Comparison of ENCODE assay signal across 3 mouse cellular contexts in the genomic region with DNA sequence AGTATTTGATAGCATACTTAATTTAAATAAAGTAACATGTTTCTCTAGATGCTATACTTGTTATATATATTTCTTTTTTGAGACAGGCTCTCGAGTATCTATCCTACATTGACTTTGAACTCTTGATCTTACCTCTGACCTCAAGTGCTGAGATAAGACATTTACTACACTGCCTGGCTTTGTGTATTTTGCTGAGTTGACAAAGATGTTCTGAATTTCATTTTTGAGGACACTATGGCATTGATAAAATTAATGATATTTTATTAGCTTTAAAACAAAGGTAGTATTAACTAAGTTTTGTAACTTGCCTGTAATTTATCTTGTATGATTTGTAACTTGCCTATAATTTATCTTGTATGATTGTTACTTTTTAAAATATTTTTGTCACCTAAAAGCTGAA.
TF ChIP-seq lines count a peak whose summit lies in the region.

No protein-coding gene starts in this region.

TF ChIP-seq in CH12.LX, 34 proteins besides CTCF, POLR2A, EP300 and RAD21:
- peak; percentile 54; the same call in 1 of the 2 replicates for TF ChIP-seq MAFK (IDR thresholded peaks at IDR 0.05; ENCODE audit: insufficient replicate concordance, low read length)
- TF ChIP-seq POLR2AphosphoS2 (IDR thresholded peaks at IDR 0.05; ENCODE audit: low read depth, low read length): no peak

TF ChIP-seq in ES-E14, 5 proteins besides CTCF, POLR2A, EP300 and RAD21:
- TF ChIP-seq CHD2 (IDR thresholded peaks at IDR 0.05; ENCODE audit: low read depth, low read length) (no peak), MAFK (IDR thresholded peaks at IDR 0.05; ENCODE audit: insufficient read depth, low read depth, low read length) (peak; percentile 49; the same call in 1 of the 2 replicates)

TF ChIP-seq in MEL, 35 proteins besides CTCF, POLR2A, EP300 and RAD21:
- no peak for TF ChIP-seq CHD1 (IDR thresholded peaks at IDR 0.05; ENCODE audit: low read depth, low read length)
- peak; percentile 52; the same call in 1 of the 2 replicates for TF ChIP-seq MAFK (IDR thresholded peaks at IDR 0.05; ENCODE audit: borderline replicate concordance, low read depth, low read length)
